Mouse (Mus musculus): ENCODE measurements at regions not wholly inside any gene's neighbourhood (a gene's known extent, or its start where the extent isn't known, plus 50 kb on each side); places are given as distances from the start of the nearest gene placed in this dataset.

DNA sequence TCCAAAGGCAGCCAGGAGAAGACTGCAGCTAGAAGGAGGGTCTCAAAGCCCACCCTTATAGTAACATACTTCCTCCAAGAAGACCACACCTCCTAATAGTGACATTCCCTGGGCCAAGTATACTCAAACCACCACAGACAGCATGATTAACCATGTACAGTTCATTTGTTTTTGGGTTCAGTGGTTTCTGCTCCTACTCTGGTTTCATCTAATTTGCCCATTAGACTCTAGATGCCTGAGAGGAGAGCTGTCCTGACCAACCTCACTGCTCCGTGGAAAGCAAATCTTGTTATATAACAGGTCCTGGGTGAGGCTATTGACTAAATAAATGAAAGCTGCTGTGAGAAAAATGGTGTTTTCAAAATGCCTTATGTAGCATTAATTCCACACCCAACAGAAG, 272.2 kb downstream of the Hace1 start:
- H3K4me3 ChIP-seq (ENCODE audit: low read length), result no peak overlapping the region
- no peaks in the 10 kb centered on the region for H3K36me3 ChIP-seq (ENCODE audit: control insufficient read depth, insufficient read depth, low read length)
- H3K4me2 ChIP-seq (ENCODE audit: low read depth, low read length), result no peak overlapping the region
- H3K4me1 ChIP-seq (replicated peaks; ENCODE audit: control insufficient read depth, insufficient read depth, low read length), result no peaks in the 10 kb centered on the region
- WGBS, result 89% methylated on average over 1 of the region's 1 CpGs
- H3K9ac ChIP-seq (ENCODE audit: low read length), result no peak overlapping the region
- ATAC-seq (ENCODE audit: low read depth), result no peak
- no peaks in the 10 kb centered on the region for H3K9me3 ChIP-seq (ENCODE audit: control insufficient read depth, low read length)
- H3K27ac ChIP-seq (ENCODE audit: low read length), result no peak overlapping the region
- no peaks in the 10 kb centered on the region for H3K27me3 ChIP-seq (ENCODE audit: control insufficient read depth, insufficient read depth, low read depth, low read length)

DNA sequence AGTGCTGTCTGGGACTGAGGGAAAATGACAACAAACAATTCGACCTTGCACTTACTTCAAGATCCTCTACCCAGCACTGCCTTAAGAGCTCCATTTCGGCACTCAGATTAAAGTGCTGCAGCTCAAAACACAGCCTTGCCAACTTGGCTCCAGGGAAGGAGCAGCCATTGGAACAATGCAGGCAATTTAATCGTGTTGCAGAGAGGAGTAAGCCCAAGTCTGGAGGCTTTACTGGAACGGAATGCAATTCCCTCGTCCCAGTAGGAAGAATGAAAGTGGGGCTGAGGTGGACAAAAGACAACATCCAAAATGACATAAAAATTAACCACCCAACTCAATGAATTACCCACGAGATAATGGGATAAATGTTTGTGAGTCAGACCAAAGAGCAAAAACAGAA, 273.0 kb downstream of the Hace1 start:
- ATAC-seq (ENCODE audit: low read depth), result no peak
- no peak overlapping the region for H3K27ac ChIP-seq (ENCODE audit: low read length)

DNA sequence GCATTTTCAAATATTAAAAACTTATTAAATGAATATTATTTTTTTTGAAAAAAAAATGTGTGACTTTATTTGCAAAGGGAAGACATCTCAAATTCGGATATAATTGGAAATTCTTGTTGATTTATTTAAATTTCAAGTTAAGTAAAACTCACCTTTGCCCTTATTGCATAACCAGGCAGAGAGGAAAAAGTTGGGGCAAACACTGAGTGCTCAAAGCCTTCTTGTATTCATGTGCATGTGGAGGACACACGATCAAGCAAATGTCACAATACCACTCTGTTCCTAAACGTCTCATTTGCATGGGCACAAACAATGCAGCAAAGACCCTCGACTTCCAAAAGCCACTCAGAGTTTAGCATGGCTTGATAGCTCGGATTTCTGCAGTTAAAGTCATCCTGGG, 275.1 kb downstream of the Hace1 start:
- no peaks in the 10 kb centered on the region for H3K36me3 ChIP-seq (ENCODE audit: control insufficient read depth, insufficient read depth, low read length)
- no peak overlapping the region for H3K27ac ChIP-seq (ENCODE audit: low read length)
- WGBS, result 60% methylated on average over 5 of the region's 5 CpGs
- no peaks in the 10 kb centered on the region for H3K9me3 ChIP-seq (ENCODE audit: control insufficient read depth, low read length)
- no peak for ATAC-seq (ENCODE audit: low read depth)
- no peak overlapping the region for H3K4me3 ChIP-seq (ENCODE audit: low read length)
- no peak overlapping the region for H3K4me2 ChIP-seq (ENCODE audit: low read depth, low read length)
- no peak overlapping the region for H3K9ac ChIP-seq (ENCODE audit: low read length)
- H3K27me3 ChIP-seq (ENCODE audit: control insufficient read depth, insufficient read depth, low read depth, low read length), result no peaks in the 10 kb centered on the region
- H3K4me1 ChIP-seq (replicated peaks; ENCODE audit: control insufficient read depth, insufficient read depth, low read length), result no peaks in the 10 kb centered on the region

More for the DNA sequence above, 273.0 kb downstream of the Hace1 start:
- H3K4me2 ChIP-seq (ENCODE audit: low read depth, low read length), result no peak overlapping the region
- no peaks in the 10 kb centered on the region for H3K27me3 ChIP-seq (ENCODE audit: control insufficient read depth, insufficient read depth, low read depth, low read length)
- H3K9ac ChIP-seq (ENCODE audit: low read length), result no peak overlapping the region
- H3K36me3 ChIP-seq (ENCODE audit: control insufficient read depth, insufficient read depth, low read length), result no peaks in the 10 kb centered on the region
- H3K9me3 ChIP-seq (ENCODE audit: control insufficient read depth, low read length), result no peaks in the 10 kb centered on the region
- no peak overlapping the region for H3K4me3 ChIP-seq (ENCODE audit: low read length)
- 58% methylated on average over 6 of the region's 6 CpGs for WGBS
- H3K4me1 ChIP-seq (replicated peaks; ENCODE audit: control insufficient read depth, insufficient read depth, low read length), result no peaks in the 10 kb centered on the region

DNA sequence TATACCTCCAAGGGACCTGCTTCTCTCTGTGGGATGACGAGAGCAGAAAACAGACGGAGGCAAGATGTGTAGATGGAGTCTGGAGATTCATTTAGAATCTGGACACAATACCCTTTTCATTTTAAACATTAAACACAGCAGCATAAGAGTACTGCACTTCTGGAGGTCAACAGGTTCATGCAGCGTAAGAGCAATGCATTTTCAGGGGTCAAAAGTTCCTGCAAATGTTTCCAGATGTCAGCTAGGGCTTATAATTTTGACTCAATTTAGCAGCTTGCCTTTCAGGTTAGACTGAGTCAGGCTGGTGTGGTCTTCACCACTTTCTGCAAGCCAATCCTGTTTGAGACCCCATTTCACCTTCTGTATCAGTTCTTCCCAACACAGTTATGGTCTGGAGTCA, 277.9 kb downstream of the Hace1 start:
- no peaks in the 10 kb centered on the region for H3K4me1 ChIP-seq (replicated peaks; ENCODE audit: control insufficient read depth, insufficient read depth, low read length)
- no peak overlapping the region for H3K4me2 ChIP-seq (ENCODE audit: low read depth, low read length)
- WGBS, result 58% methylated on average over 3 of the region's 3 CpGs
- H3K9me3 ChIP-seq (ENCODE audit: control insufficient read depth, low read length), result no peaks in the 10 kb centered on the region
- H3K4me3 ChIP-seq (ENCODE audit: low read length), result no peak overlapping the region
- H3K27ac ChIP-seq (ENCODE audit: low read length), result no peak overlapping the region
- ATAC-seq (ENCODE audit: low read depth), result no peak
- H3K36me3 ChIP-seq (ENCODE audit: control insufficient read depth, insufficient read depth, low read length), result no peaks in the 10 kb centered on the region
- H3K27me3 ChIP-seq (ENCODE audit: control insufficient read depth, insufficient read depth, low read depth, low read length), result no peaks in the 10 kb centered on the region
- H3K9ac ChIP-seq (ENCODE audit: low read length), result no peak overlapping the region

DNA sequence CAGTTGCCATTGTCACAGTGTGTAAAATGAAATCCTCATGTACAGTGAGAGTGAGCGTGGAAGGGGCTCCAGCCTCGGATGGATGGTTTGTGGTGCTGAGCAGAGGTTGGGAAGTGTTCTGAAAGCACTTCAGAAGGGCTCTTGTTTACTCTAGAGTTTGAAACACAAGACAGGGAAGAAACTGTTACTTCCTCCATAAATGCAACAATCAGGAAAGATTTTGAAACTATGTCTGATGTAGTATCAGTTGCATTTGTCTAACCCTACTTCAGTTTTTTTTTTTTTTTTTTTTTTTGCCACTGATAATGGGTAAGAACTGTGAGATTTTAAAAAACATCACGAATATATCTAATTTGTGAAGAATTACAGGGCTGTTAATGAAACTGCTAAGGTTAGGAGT, 281.5 kb downstream of the Hace1 start:
- Histone ChIP-seq H3K36me3 (ENCODE audit: control insufficient read depth, insufficient read depth, low read length) (no peaks in the 10 kb centered on the region), H3K27ac (ENCODE audit: low read length) (no peak overlapping the region), H3K9ac (ENCODE audit: low read length) (no peak overlapping the region), H3K4me3 (ENCODE audit: low read length) (no peak overlapping the region), H3K4me1 (replicated peaks; ENCODE audit: control insufficient read depth, insufficient read depth, low read length) (no peaks in the 10 kb centered on the region), H3K27me3 (ENCODE audit: control insufficient read depth, insufficient read depth, low read depth, low read length) (no peaks in the 10 kb centered on the region), H3K4me2 (ENCODE audit: low read depth, low read length) (no peak overlapping the region), H3K9me3 (ENCODE audit: control insufficient read depth, low read length) (no peaks in the 10 kb centered on the region)
- ATAC-seq (ENCODE audit: low read depth), result no peak
- 44% methylated on average over 3 of the region's 3 CpGs for WGBS

DNA sequence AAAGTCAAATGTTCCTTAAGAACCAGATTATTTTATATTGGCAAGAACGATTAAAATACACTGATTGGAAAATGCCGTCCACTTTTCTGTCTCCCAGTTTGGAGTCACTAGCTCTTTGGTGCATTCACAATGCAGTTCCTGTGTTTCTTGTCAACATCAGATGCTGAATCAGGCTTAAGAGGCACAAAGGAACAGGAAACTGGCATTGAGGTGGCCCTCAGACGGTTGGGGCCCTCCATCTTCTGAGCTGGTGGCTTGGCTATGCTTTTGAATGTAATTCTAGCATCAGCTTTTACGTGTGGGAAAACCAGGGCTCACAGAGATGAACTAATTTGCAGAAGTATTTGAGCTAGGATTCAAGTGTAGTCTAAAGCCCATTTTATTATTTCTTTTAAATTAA, 282.3 kb downstream of the Hace1 start:
- Histone ChIP-seq H3K4me1 (replicated peaks; ENCODE audit: control insufficient read depth, insufficient read depth, low read length) (no peaks in the 10 kb centered on the region), H3K27me3 (ENCODE audit: control insufficient read depth, insufficient read depth, low read depth, low read length) (no peaks in the 10 kb centered on the region), H3K36me3 (ENCODE audit: control insufficient read depth, insufficient read depth, low read length) (no peaks in the 10 kb centered on the region), H3K9ac (ENCODE audit: low read length) (no peak overlapping the region), H3K27ac (ENCODE audit: low read length) (no peak overlapping the region), H3K4me3 (ENCODE audit: low read length) (no peak overlapping the region), H3K9me3 (ENCODE audit: control insufficient read depth, low read length) (no peaks in the 10 kb centered on the region), H3K4me2 (ENCODE audit: low read depth, low read length) (no peak overlapping the region)
- WGBS, result 71% methylated on average over 4 of the region's 4 CpGs
- no peak for ATAC-seq (ENCODE audit: low read depth)

DNA sequence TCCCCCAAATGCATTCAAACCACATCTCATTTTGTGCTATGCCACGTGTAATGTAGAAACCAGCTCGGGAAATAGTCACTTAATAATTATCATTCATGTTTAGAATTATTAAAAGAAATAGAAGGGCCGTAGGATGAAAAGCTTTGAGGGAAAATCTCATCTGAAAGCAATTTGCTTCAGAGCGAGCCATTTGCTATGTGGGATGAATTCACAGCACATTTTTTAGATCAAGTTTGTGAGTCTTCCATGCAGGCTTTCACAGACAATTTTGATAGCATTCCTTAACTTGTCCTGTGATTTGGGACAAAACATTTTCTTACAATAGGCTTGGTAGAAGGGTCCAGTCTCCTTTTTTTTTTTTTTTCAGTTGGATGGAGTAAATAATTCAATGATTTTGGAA, 283.1 kb downstream of the Hace1 start:
- no peaks in the 10 kb centered on the region for H3K4me1 ChIP-seq (replicated peaks; ENCODE audit: control insufficient read depth, insufficient read depth, low read length)
- H3K9ac ChIP-seq (ENCODE audit: low read length), result no peak overlapping the region
- H3K36me3 ChIP-seq (ENCODE audit: control insufficient read depth, insufficient read depth, low read length), result no peaks in the 10 kb centered on the region
- no peak for ATAC-seq (ENCODE audit: low read depth)
- no peaks in the 10 kb centered on the region for H3K9me3 ChIP-seq (ENCODE audit: control insufficient read depth, low read length)
- H3K4me2 ChIP-seq (ENCODE audit: low read depth, low read length), result no peak overlapping the region
- no peaks in the 10 kb centered on the region for H3K27me3 ChIP-seq (ENCODE audit: control insufficient read depth, insufficient read depth, low read depth, low read length)
- H3K27ac ChIP-seq (ENCODE audit: low read length), result no peak overlapping the region
- WGBS, result 62% methylated on average over 4 of the region's 4 CpGs
- no peak overlapping the region for H3K4me3 ChIP-seq (ENCODE audit: low read length)

DNA sequence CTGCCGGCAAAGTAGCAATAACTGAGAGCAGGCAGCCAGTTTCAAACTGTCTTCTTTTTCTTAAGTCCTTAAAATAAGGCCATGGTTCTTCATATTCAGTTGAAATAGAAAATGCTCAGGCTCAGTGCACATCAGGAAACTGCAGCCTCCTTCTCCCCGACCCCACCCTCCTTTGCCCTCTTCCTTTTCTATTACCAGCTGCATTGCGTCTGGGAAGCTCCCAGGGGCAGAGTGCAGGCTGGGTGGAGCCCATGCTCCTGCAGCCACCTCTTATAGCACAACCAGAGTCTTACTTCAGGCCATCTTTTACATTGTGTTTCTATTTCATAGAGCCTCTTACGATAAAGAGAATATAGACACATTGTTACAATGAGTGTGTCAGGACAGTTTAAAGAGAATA, 288.2 kb downstream of the Hace1 start:
- no peaks in the 10 kb centered on the region for H3K36me3 ChIP-seq (ENCODE audit: control insufficient read depth, insufficient read depth, low read length)
- WGBS, result 57% methylated on average over 4 of the region's 4 CpGs
- no peak overlapping the region for H3K4me2 ChIP-seq (ENCODE audit: low read depth, low read length)
- no peak overlapping the region for H3K4me3 ChIP-seq (ENCODE audit: low read length)
- H3K4me1 ChIP-seq (replicated peaks; ENCODE audit: control insufficient read depth, insufficient read depth, low read length), result peaks cover 6% of the 10 kb centered on the region; the same call in 1 of the 2 replicates
- H3K27ac ChIP-seq (ENCODE audit: low read length), result no peak overlapping the region
- no peak for ATAC-seq (ENCODE audit: low read depth)
- no peaks in the 10 kb centered on the region for H3K27me3 ChIP-seq (ENCODE audit: control insufficient read depth, insufficient read depth, low read depth, low read length)
- no peak overlapping the region for H3K9ac ChIP-seq (ENCODE audit: low read length)
- H3K9me3 ChIP-seq (ENCODE audit: control insufficient read depth, low read length), result no peaks in the 10 kb centered on the region

DNA sequence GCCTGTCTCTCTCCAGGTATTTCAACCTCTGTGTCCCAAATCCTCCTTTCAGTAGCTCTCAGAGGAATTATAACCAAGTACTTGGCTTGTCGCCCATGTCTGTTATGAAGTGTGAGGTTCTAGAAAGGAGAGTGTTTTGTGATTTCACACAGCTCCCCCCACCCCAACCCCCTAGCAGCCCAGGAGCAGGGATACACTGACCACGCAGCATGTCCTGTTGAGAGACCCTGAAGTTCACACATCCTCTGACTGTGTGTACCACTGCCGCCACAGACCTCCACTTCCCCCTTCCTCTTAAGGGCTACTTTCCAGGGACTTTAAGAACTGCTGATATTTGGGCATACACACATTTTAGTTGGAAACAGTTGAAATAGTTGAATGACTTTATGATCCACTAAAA, 289.2 kb downstream of the Hace1 start:
- no peak for ATAC-seq (ENCODE audit: low read depth)
- no peak overlapping the region for H3K27ac ChIP-seq (ENCODE audit: low read length)
- whole genome bisulfite sequencing, result 36% methylated on average over 3 of the region's 3 CpGs

DNA sequence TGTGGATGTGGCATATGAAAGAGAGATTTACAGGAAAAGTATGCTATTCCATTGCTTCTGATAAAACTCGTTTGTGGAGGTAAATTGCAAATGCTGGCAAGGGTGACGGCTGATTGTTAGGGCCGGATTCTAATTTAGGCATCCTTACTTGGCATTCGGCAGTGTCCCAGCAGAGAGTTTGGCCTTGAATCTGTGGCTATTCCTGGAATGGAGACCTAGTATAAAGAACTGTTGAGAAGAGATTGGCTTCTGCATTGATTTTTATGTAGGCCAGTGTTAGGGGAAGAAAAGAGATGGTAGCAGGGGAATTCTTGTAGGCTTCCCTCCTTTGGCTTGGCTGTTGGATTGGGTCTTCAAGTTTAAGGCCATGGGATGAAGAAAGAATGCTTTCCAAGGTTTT, 293.4 kb downstream of the Hace1 start:
- Histone ChIP-seq H3K36me3 (ENCODE audit: control insufficient read depth, insufficient read depth, low read length) (no peaks in the 10 kb centered on the region), H3K4me1 (replicated peaks; ENCODE audit: control insufficient read depth, insufficient read depth, low read length) (peaks cover 12% of the 10 kb centered on the region), H3K27me3 (ENCODE audit: control insufficient read depth, insufficient read depth, low read depth, low read length) (no peaks in the 10 kb centered on the region), H3K4me2 (ENCODE audit: low read depth, low read length) (no peak overlapping the region), H3K27ac (ENCODE audit: low read length) (no peak overlapping the region), H3K9ac (ENCODE audit: low read length) (no peak overlapping the region), H3K9me3 (ENCODE audit: control insufficient read depth, low read length) (no peaks in the 10 kb centered on the region), H3K4me3 (ENCODE audit: low read length) (no peak overlapping the region)
- ATAC-seq (ENCODE audit: low read depth), result no peak
- WGBS, result 75% methylated on average over 4 of the region's 4 CpGs

More for the DNA sequence above, 289.2 kb downstream of the Hace1 start:
- Histone ChIP-seq H3K4me2 (ENCODE audit: low read depth, low read length) (no peak overlapping the region), H3K9ac (ENCODE audit: low read length) (no peak overlapping the region), H3K36me3 (ENCODE audit: control insufficient read depth, insufficient read depth, low read length) (no peaks in the 10 kb centered on the region), H3K4me1 (replicated peaks; ENCODE audit: control insufficient read depth, insufficient read depth, low read length) (peaks cover 6% of the 10 kb centered on the region; the same call in 1 of the 2 replicates), H3K4me3 (ENCODE audit: low read length) (no peak overlapping the region), H3K9me3 (ENCODE audit: control insufficient read depth, low read length) (no peaks in the 10 kb centered on the region), H3K27me3 (ENCODE audit: control insufficient read depth, insufficient read depth, low read depth, low read length) (no peaks in the 10 kb centered on the region)
